Mouse (Mus musculus) G1E (cell line): ENCODE results near the gene Ercc1.

ENCODE experiments used
- CTCF ChIP-seq: IDR thresholded peaks from 2 replicates; pipeline ENCODE4 v1.5.1; 2012; ENCODE audit warnings: low read depth, low read length, inconsistent platforms, mixed read lengths
- GATA1 ChIP-seq: IDR thresholded peaks from 2 replicates; pipeline ENCODE4 v1.6.1; 2012; ENCODE audit warnings: borderline replicate concordance, low read length, inconsistent platforms, mixed read lengths
- GATA2 ChIP-seq: IDR thresholded peaks from 2 replicates; pipeline ENCODE4 v1.6.1; 2012; ENCODE audit warnings: low read depth, low read length, inconsistent platforms, borderline replicate concordance
- POLR2AphosphoS5 ChIP-seq: IDR thresholded peaks from 2 replicates; pipeline ENCODE4 v1.6.1; 2012; ENCODE audit warnings: low read depth, low read length, inconsistent platforms; ENCODE audit not compliant: insufficient replicate concordance
- TAL1 ChIP-seq: conservative IDR thresholded peaks from 2 replicates; pipeline ENCODE4 v1.6.1; 2012; ENCODE audit warnings: low read depth, low read length, inconsistent platforms, mixed read lengths

- TF ChIP-seq GATA1: no peak
- no peak for TF ChIP-seq CTCF
- TF ChIP-seq TAL1: no peak
- TF ChIP-seq POLR2AphosphoS5: no peak
- no peak for TF ChIP-seq GATA2
Measured at GRCm38 (mm10) chr7:19297034-19297433, 47.5 kb upstream of the Ercc1 start.
